Mouse (Mus musculus) CD8-positive naive resting alpha-beta T cell, adult 57 days (primary cell): Measurements from ENCODE around the gene Rnf169. TPM values are rescaled to one million over a fixed set of nuclear protein-coding genes. Genes with fewer than 3 reads are reported as not detected.

Experiments used
- total RNA-seq: library from RNA; stranded (reverse); gene quantifications from one replicate; pipeline ENCODE4 v1.2.4, GENCODE M21; 2023

Gene Rnf169
- 24.7 TPM for total RNA-seq

DNA sequence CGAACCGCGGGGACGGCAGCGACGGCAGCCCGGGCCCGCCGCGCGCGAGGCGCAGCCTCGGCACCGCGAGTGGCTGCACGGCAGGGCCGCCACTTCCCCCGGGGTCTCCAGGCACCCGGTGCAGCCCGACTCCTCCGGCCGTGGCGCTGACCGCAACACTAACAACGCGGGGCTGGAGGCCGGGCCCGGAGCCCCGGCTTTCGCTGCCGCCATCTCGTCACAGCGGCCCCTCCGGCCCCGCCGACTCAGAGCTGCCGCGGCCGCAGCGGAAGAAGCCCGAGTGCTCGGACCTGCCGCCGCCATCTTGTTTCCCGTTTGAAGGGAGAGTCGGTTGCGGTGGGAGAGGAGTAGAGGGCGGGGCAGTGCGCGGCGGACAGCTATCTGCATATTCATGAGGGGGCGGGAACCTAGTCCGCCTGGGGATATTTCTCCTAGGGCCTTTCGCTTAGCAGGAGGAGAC, at the start of gene Rnf169:
Gene Rnf169 (minus strand): TSS at position 317 of the 460 bp plus-strand sequence.

DNA sequence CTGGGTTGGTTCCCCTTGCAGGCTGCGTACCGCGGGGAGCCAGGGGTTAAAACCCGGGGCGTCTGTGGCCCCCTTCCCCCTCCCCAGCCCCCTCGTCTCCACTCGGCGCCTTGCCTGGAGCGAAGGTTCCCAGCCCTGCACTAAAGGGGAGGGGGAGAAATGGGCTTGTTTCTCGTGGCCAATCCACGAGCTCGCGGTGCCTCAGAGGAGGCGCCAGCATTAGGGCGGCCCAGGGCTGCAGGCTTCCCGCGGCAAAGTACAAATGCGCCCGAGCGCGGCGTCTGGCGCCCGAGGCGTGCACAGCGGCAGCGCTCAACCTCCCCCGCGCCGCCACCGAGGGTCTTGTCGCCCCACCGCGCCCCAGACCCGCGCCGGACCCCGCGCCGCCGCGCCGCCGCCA, 25.5 kb upstream of the Rnf169 start, which contains the start of gene Chrdl2:
Gene Chrdl2 (plus strand): TSS at position 383 of the 400 bp plus-strand sequence.

Other genes with a start within 250 kb of the Rnf169 start
- not detected for gene Olfr521, start 216.9 kb downstream of the Rnf169 start, total RNA-seq
- 5.9 TPM for gene Neu3, start 152.0 kb downstream of the Rnf169 start, total RNA-seq
- not detected for gene Xrra1, start 121.3 kb downstream of the Rnf169 start, total RNA-seq
- gene Spcs2, start 117.0 kb downstream of the Rnf169 start, total RNA-seq: 118 TPM
- not detected for gene Chrdl2, start 25.7 kb upstream of the Rnf169 start, total RNA-seq
- 50.1 TPM for gene Pold3, start 141.1 kb upstream of the Rnf169 start, total RNA-seq
- 1.5 TPM for gene Lipt2, start 178.8 kb upstream of the Rnf169 start, total RNA-seq
- gene Kcne3, start 196.1 kb upstream of the Rnf169 start, total RNA-seq: not detected
- 30.6 TPM for gene Pgm2l1, start 246.9 kb upstream of the Rnf169 start, total RNA-seq